Mouse (Mus musculus): Measurements from ENCODE around the gene Fosl1.
"Not testable (repeated sequence)": the region's sequence is repeated elsewhere in the genome, so short reads cannot be mapped to it uniquely, and the experiment has no call there.

The Fosl1 gene

DNA sequence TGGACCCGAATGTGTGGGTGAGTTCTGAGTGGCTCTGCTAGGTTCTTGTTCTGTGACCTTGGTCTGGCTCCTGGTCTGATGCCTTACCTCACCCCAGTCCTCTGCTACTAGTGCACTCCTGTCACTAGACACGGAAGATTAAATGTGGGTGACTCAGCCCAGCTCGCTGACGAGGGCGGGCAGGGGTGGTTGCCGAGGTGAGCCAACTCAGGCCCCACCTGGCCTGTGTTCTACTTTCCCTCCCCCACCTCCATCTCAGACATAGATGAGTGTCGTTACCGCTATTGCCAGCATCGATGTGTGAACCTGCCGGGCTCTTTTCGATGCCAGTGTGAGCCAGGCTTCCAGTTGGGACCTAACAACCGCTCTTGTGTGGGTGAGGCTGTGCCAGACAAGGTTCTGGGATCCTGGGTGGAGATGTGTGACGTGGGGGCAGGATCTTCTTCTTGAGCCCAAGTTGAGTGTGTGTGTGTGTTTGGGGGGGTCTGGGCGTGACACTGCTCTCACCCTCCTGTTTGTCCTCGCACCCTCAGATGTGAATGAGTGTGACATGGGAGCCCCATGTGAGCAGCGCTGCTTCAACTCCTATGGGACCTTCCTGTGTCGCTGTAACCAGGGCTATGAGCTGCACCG is 30.4 kb downstream of the Fosl1 start:
- no peak for DNase-seq (ENCODE audit: extremely low read depth, insufficient read length, low spot score)

DNA sequence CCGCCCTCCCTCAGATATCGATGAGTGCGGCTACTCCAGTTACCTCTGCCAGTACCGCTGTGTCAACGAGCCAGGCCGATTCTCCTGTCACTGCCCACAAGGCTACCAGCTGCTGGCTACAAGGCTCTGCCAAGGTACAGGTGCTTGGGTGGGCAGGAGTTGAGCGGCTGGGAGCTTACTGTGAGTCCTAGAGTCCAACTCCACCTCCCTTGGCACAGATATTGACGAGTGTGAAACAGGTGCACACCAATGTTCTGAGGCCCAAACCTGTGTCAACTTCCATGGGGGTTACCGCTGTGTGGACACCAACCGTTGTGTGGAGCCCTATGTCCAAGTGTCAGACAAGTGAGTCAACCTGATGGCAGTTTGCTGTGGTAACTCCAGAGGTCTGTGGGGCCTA is 32.7 kb downstream of the Fosl1 start:
- DNase-seq (ENCODE audit: extremely low read depth, insufficient read length, low spot score) = no peak

DNA sequence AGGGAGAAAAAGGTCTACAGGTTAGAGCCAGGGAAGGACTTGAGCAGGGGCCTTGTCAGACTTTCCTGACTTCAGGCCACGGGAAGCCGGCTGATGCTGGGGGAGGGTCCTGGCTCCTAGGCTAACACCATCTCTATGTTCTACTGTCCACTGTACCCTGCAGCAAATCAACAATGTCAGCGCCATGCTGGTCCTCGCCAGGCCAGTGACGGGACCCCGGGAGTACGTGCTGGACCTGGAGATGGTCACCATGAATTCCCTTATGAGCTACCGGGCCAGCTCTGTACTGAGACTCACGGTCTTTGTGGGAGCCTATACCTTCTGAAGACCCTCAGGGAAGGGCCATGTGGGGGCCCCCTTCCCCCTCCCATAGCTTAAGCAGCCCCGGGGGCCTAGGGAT is 34.1 kb downstream of the Fosl1 start:
- DNase-seq (ENCODE audit: extremely low read depth, insufficient read length, low spot score) = no peak

DNA sequence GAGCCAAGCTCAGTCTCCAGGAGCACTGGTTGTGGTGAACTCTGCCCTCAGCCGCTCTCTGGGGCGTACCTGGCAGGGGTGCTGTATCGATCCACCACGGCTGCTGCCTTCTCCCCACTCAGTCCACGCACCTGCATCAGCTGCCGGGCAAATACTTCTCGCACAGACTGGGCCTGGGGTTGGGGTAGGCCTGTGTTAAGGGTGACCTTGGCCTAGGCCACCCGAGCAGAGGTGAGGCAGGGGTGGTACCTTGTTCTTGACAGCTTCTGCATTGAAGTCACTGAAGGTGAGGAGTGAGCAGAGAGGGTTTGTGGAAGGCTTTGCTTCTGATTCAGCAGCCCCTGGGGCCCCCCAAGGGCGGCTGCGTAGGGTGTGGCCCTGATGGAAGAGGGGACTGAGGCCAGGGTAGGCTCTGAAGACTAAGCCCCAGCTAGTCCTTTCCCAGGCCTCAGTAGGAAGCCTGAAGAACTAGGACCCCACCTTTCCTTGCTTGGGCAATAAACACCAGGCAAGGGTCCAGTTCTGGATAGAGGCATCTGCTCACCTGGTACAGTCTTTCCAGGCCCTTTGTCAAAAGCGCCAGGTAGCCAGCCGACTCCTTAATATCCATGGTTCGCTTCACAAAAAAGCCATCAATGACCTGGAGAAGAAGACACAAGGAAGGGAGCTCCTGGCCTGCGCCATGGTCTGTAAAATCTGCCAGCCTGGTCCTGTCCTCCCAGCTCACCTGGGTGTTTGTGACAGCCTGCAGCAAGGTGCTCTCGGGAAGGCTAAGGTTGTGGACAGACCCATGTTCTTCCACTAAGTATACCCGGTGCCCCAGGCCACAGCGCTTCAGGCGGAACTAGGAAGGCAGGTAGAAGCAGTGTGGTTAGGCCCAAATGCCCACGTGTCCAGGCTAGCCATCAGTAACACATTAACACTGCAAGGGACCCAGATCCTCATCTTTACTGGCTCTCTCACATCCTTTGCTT is 36.3 kb downstream of the Fosl1 start:
- no peak for DNase-seq (ENCODE audit: extremely low read depth, insufficient read length, low spot score)

DNA sequence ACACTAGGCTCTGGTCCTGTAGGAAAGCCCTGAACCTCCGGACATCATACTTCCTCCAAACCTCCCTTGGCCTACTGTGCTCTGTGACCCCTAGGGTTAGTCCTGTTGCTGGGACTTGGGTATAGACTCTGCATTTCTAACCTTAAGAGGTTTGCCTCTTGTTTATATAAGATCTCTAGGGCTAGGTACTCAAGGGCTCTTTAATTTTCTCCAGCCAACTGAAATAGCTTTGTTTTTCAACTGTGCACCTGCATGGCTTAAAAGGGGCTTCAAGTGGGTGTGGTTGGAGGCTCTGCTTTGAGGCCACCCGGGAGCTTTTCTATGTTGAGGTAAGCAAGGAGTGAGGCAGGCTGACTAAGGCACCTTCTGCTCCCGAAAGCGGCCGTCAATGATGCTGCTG is 37.1 kb downstream of the Fosl1 start:
- DNase-seq (ENCODE audit: extremely low read depth, insufficient read length, low spot score) = no peak

DNA sequence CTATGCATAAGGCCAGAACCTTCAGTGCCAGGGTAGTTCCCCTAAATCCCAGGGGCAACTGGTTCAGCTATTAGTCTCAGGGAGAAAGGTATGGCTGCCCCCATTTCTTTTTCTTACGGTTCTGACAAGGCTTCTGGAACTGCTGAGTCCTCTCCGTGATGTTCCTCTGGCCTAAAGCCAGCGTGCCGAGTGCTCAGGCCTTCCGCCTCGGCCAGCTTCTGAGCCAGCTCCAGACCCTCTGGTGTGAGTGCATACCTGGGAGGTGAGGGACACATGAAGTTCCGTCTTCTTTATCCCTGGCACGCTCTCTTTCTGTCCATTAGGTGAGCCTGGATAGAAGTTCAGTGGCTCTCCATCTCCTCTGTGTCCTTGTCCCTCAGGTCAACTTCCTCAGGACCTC is 38.0 kb downstream of the Fosl1 start:
- no peak for DNase-seq (ENCODE audit: extremely low read depth, insufficient read length, low spot score)

DNA sequence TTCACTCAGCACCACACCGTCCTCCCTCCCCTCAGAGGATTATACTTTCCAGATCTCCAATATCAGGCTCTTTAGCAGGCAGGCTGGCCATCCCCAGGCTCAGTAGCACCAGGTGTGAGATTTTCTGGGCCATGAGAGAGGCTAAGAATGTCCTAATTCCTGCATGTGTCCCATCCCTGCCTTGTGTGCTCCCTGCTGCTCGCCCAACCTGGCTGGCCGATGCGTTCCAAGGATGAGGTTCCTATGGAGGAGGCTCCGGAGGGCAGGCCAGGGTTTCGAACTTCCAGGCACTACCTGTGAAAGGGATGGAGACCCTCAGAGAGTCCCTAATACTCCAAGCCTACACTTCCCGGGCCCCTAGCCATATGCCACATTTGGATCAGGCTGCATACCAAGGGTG is 38.5 kb downstream of the Fosl1 start:
- no peak for DNase-seq (ENCODE audit: extremely low read depth, insufficient read length, low spot score)

DNA sequence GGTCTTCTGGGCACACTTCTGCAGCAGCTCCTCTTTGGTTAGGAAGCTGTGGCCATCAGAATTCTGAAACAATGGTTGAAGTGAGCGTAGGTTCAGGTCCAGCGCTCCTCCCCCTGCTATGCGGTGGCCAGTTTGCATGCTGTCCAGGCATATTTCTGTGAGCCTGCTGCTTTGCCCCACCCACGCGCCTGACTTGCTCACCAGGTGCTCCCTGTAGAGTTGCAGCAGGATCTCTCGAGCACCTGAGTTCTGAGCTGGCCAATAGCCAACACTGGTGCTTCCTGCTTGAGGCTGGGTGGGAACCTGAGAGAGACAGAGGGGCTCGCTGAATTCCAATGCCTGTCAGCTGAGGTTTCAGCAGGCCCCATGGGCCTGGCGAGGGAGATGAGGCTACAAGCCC is 38.9 kb downstream of the Fosl1 start:
- no peak for DNase-seq (ENCODE audit: extremely low read depth, insufficient read length, low spot score)

DNA sequence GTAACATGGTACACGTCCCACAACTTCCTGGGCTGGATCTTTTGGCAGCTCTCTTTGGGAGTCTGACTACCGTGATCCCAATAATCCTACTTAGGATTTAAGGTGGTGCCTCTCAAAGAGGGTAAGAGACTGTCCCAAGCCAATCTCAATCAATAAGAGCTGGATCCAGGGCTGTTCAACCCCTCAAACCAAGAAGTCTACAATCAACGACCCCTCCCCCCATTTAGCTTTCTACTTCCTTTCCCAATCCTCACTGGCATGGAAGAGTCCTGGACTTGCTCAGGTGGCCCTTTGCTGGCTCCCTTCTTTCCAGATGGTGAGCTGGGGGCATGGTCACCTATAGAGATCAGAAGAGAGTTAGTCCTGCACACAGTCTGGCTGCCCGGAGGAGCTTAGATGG is 39.4 kb downstream of the Fosl1 start:
- DNase-seq (ENCODE audit: extremely low read depth, insufficient read length, low spot score) = no peak

DNA sequence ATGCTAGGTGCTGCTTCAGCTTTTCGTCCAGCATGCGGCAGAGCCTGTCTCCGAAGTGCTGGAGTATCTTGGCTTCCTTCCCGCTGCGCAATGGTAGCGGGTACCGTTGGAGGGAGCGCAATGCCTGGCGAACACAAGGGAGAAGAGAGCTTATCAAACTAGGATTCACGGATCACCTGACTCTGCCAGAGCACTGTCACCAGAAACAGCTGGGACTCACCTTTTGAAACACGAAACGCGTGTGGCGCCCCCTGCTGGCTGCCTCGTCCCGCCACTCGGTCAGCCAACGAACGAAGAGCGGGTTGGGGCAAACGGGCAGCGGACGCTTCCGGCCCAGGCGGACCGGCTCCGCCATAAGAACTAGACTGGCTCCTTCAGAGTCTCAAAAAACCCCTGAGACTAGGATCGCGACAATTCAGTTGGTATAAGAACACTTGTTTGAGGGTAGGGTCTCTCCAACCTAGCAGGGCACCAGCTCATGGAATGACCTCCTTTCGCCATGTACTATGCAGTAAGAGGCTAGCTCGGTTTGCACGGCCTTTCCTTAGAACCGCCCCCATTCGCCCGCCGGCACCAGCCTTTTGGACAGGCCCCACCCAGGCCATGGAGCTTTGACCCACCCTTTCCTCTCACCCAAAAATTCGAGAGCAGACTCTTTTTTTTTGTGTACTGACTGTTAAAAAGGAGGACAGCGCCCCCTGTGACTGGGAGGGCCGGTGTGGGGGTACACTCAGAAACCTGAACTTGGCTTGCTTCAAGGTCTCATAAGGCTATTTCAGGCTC is 40.6 kb downstream of the Fosl1 start, which contains the start of gene Mus81:
Mus81 (minus strand) TSS at position 635 of the 783 bp plus-strand sequence.
- DNase-seq (ENCODE audit: extremely low read depth, insufficient read length, low spot score) = peak; percentile 93

DNA sequence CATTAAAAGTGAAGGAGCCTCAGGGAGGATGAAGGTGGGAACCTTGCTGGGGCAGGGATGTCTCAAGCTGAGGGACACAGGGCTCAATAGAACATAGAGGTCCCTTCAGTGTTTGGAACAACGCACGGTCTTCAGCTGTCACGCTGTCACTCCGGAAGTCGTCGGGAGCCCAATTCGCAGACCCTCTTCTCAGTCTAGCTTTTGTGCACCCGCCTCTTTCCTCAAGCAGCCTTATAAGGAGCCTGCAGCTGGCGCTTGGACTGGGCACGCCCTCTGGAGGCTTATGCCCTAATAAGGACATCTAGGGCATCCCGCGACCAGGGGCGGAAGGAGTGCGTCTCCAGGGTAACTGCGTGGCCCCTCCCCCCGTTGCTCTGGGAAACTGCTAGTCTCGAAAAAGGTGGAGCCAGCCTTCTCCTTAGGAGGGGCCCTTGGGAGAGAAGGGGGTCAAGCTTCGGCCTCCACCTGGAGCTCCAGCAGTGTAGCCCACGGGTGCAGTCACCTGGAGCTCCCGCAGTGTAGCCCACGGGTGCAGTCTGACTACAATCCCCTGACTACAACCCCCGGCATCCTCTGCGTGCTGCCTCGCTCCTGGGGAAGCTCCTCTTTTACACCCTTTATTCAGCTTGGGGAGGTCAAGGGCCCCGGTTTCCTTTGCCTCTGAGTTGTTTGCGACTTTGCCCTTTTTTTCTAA is 41.7 kb downstream of the Fosl1 start:
- peak; percentile 96 for DNase-seq (ENCODE audit: extremely low read depth, insufficient read length, low spot score)

DNA sequence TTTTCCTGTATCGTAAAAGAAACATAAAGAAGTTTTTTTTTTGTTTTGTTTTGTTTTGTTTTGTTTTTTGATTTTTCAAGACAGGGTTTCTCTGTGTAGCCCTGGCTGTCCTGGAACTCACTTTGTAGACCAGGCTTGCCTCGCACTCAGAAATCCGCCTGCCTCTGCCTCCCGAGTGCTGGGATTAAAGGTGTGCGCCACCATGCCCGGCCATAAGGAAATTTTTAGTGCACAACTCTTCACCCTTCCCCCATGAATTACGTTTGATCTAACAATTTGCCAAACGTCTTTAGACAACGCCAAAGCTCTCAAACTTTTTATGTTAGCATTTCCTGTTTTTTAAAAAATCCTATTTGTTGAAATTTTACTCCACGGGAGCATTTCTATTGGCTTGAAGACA is 42.4 kb downstream of the Fosl1 start:
- not testable (repeated sequence) for DNase-seq (ENCODE audit: extremely low read depth, insufficient read length, low spot score)

DNA sequence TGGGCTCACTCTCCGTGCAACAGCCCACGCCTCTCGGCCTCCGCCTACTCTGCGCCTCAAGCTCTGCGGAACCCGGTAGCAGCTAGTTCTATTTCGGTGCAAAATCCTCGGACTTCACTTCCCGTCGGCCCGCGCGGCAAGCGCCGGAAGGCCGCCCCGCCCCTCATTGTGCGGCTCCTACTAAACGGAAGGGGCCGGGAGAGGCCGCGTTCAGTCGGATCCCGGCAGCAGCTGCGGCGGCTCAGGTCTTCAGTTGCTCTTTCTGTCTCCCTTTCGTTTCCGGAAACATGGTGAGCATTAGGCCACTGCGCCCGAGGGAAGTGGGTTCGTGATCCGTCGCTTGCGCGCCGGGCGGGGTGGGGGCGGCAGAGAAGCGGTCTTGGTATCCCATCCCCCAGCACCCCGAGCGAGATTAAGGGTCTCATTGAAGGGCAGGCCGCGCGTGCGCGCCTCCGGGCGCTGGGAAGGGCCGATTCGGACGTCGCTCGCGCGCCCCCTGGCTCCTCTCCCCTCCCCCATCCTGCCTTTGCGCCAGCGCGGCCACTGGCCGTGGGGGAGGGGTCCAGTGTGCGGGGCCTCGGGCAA is 43.1 kb downstream of the Fosl1 start, which contains the start of gene Cfl1:
Cfl1 (plus strand) TSS at position 143 of the 585 bp plus-strand sequence.
- DNase-seq (ENCODE audit: extremely low read depth, insufficient read length, low spot score) = peak; percentile 96

DNA sequence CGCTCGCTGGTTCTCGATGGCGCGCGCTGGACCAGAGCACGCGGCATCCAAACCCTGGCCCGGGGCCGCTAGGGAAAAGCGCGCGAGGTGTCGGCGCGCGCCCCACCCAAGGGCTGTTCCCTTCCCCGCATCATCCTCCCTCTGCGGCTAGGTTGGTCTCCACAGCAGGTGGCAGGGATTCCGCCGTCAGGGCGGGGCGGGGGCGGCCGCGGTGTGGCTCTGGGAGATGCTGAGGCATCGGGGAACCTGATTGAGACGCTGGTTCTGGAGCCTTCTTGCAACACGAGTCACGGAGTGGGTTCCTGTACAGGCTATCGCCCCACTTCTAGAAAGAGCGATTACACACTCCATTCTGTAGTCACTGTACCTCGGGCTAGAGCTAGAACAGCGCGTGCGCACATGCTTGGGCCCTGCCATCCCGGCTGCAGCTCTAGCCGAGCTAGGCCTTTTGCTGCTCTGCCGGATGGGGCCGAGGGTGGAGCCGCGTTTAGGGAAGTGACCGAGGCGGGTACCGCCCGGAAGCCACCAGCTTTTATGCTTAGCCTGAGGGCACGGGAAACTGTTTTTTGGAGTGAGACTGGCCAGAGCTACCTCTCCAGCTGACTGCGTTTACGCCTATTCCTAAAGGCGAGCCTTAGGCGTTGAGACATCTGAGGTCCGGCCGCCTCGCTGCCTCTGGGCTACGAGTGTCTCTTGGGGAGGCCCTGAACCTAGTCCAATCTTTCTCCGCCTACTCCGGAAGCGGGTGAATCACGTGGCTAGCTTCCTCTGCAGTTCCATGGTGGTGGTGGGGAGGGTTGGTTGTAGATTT is 43.8 kb downstream of the Fosl1 start:
- peak; percentile 82 for DNase-seq (ENCODE audit: extremely low read depth, insufficient read length, low spot score)

DNA sequence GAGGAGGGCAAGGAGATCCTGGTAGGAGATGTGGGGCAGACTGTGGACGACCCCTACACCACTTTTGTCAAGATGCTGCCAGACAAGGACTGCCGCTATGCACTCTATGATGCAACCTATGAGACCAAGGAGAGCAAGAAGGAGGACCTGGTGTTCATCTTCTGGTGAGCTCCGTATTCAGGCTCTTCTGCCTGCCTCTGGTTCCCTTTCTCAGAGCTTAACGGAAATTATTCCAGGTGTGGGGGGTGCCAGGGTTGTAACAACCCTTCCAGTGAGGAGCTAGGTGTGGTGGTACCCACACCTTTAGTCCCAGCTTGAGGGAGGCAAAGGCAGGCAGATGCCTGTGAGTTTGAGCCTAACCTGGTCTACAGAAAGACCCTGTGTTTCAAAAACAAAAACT is 45.3 kb downstream of the Fosl1 start:
- no peak for DNase-seq (ENCODE audit: extremely low read depth, insufficient read length, low spot score)

DNA sequence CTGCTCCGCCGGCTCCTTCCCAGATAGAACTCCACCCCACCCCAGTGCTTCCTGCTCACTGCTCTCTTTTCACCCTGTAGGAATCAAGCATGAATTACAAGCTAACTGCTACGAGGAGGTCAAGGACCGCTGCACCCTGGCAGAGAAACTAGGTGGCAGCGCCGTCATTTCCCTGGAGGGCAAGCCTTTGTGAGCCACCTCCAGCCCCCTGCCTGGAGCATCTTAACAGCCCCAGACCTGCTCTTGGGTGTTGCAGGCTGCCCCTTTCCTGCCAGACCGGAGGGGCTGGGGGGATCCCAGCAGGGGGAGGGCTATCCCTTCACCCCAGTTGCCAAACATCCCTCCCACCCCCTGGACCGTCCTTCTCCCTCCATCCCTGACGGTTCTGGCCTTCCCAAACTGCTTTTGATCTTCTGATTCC is 46.0 kb downstream of the Fosl1 start:
- not testable (repeated sequence) for DNase-seq (ENCODE audit: extremely low read depth, insufficient read length, low spot score)

DNA sequence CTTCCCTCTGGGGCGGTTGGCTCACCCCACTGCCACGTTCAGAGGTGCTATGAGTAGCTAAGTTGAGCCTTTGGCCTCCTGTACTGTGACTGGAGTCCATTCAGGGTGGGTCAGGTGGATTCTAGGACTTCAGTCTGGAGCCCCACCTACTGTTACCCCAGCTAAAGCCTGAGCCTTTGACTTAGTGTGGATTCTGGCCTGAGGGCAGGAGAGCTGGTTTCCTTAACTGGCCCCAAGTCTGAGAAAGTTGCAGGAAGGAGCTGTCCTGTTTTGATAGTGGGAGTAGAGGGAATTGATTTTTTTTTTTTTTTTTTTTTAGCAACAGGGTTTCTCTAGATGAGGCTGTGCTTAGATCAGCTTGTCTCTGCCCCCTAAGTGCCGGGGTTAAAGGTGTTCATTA is 47.0 kb downstream of the Fosl1 start:
- no peak for DNase-seq (ENCODE audit: extremely low read depth, insufficient read length, low spot score)

DNA sequence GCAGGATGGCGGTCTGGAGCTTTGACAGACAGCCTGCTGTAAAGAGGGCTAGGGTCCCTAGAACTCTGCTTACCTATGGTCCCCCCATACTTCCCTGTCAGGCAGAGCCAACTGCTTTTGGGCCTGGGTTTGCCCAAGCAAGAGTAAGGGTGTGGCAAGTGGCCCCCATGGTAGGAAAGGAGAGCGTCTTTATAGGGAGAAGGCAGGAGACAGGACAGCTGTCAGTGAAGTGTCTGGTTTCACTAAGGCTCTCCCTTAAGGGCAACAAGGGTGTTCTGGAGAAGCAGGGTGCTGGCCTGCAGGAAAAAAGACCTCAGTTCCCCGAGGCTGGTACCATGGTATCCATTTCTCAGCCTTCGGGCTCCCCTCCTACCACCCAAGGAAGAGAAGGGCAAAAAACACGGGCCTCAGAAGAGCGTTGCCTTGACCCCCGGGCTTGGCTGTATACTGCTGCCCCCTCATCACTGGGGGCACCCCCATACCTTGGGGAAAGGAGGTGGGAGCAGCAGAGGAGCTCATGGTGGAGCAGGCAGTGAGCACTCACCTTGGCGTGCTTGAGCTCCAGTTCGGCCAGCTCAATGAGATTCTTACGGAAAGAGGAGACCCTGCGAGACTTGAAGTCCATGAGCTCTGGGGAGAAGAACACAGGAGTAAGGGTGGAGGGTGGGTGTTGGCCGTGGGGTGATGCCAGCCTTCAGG is 48.2 kb downstream of the Fosl1 start:
- no peak for DNase-seq (ENCODE audit: extremely low read depth, insufficient read length, low spot score)

DNA sequence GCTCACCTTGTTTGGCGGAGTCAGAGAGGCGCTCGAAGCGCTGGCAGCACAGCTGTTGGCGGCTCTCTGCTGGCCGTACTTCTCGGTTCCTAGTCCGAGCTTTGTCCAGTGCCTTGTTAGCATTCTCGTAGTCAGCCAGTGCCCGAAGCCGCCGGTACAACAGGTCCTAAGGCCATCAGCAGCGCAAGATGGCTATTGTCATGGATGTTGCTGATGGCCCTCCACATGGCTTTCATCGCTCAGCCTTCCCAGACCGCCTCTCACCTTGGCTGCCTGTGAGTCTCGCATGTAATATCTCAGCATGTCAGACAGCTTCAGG is 48.7 kb downstream of the Fosl1 start:
- DNase-seq (ENCODE audit: extremely low read depth, insufficient read length, low spot score) = peak; percentile 49

Data from 3134 (cell line).